Mouse (Mus musculus) forebrain, embryonic 14.5 days (tissue): ENCODE results near the gene Edrf1. TPM values are rescaled to one million over a fixed set of nuclear protein-coding genes. Genes with fewer than 3 reads are reported as not detected.
A peak's percentile ranks its signal among the peaks of the same experiment; 100 is the strongest.

ENCODE experiments used
- ATAC-seq: fragments of 200-750 bp; cut with Nextera tagmentation; 2 replicates; pipeline ENCODE4 v1.8.0; 2017; ENCODE audit warnings: mild to moderate bottlenecking, moderate library complexity
- DNase-seq: peaks from one replicate; pipeline ENCODE4 v3.0.0-alpha.2; 2015; ENCODE audit warnings: low spot score
- H3K27ac ChIP-seq: fragments of 300-500 bp; sonication (generic); 2 replicates; pipeline ENCODE4 v1.5.1; 2014; ENCODE audit warnings: low read depth, mild to moderate bottlenecking, control low read depth, low read length, moderate library complexity
- H3K27me3 ChIP-seq: fragments of 300-500 bp; sonication (generic); replicated peaks from 2 replicates; pipeline ENCODE4 v1.6.1; 2014; ENCODE audit warnings: low read length, control low read depth, mixed read lengths; ENCODE audit not compliant: control insufficient read depth, insufficient read depth
- H3K36me3 ChIP-seq: fragments of 300-500 bp; sonication (generic); 2 replicates; pipeline ENCODE4 v1.6.1; 2014; ENCODE audit warnings: low read length, control low read depth; ENCODE audit not compliant: control insufficient read depth, insufficient read depth
- H3K4me1 ChIP-seq: fragments of 300-500 bp; sonication (generic); 2 replicates; pipeline ENCODE4 v1.6.1; 2014; ENCODE audit warnings: antibody characterized with exemption, low read length, control low read depth; ENCODE audit not compliant: control insufficient read depth, insufficient read depth
- H3K4me2 ChIP-seq: fragments of 300-500 bp; sonication (generic); 2 replicates; pipeline ENCODE4 v1.6.1; 2014; ENCODE audit warnings: mild to moderate bottlenecking, control low read depth, low read length
- H3K4me3 ChIP-seq: fragments of 300-500 bp; sonication (generic); 2 replicates; pipeline ENCODE4 v1.5.1; 2014; ENCODE audit warnings: low read depth, low read length, control low read depth
- H3K9ac ChIP-seq: fragments of 300-500 bp; sonication (generic); 2 replicates; pipeline ENCODE4 v1.6.1; 2014; ENCODE audit warnings: mild to moderate bottlenecking, low read length, control low read depth, moderate library complexity
- H3K9me3 ChIP-seq: fragments of 300-500 bp; sonication (generic); replicated peaks from 2 replicates; pipeline ENCODE4 v1.6.1; 2016; ENCODE audit warnings: low read length, control low read depth, mixed read lengths; ENCODE audit not compliant: control insufficient read depth
- WGBS: fragments of 180-500 bp; shearing (Covaris S2); extraction: QIAGEN DNeasy Blood & Tissue Kit; methylation state at CpG from one replicate; pipeline ENCODE4 v1.1.7; 2014; 5-methylcytosine and 5-hydroxymethylcytosine counted together
- polyA plus RNA-seq: library from polyadenylated mRNA; unstranded; fragments of >200 nt; fragmentation: Nextera tagmentation; extraction: Ambion mirVana; gene quantifications from 2 replicates; pipeline ENCODE4 v1.2.1, GENCODE M21; 2014

Gene Edrf1
- polyA plus RNA-seq, 1 experiment from 2014 or later, result 22.8 TPM

- Histone ChIP-seq H3K36me3 (peaks cover 6% of the 10 kb centered on the region; the same call in 1 of the 2 replicates), H3K27me3 (no peaks in the 10 kb centered on the region), H3K4me3 (no peak overlapping the region), H3K4me1 (no peaks in the 10 kb centered on the region), H3K4me2 (no peak overlapping the region), H3K27ac (no peak overlapping the region), H3K9ac (no peak overlapping the region), H3K9me3 (no peaks in the 10 kb centered on the region)
- ATAC-seq (no peak), DNase-seq (no peak)
- 82% methylated on average over 4 of the region's 4 CpGs for WGBS
Observed at GRCm38 (mm10) chr7:133699885-133700284, 62.5 kb downstream of the Edrf1 start.

DNA sequence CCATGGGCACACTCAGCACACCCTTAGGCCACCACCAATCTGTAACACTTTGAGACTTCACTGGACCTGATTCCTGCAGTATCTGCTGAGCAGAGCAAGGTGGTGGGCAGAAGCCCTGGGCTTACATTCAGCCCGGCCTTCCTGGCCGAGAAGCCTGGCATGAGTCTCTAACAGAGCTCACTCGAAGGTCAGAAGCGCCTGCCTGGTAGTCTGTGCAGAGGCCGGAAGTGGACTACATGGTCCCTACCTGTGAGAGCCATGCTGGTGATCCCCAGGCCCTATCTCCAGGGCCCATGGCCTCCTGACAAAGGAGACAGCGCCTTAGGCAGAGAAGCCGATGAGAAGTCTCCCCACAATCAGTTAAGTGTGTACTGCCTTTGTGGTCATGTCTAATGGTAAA, 64.0 kb downstream of the Edrf1 start:
- 95% methylated on average over 7 of the region's 7 CpGs for WGBS
- Histone ChIP-seq H3K36me3 (peaks cover 6% of the 10 kb centered on the region; the same call in 1 of the 2 replicates), H3K4me1 (no peaks in the 10 kb centered on the region)

DNA sequence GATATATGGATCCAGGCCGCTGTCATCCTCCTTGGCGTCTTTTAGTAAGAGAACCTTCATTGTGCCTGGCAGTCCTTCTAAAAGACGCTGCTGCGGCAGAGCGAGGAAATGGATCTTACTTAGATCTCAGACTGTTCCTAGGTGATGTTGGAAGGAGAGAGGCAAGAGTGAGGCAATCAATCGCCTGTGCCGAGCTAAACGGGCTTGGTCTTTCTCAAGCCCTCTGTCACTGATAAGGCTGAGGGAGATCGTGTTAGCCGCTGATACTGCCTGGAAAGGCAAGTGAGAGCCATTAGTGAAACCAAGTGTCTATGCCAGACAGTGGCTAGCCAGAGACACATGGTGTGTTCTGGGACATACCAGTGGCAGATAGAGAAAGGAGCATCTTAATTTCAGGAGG, 65.0 kb downstream of the Edrf1 start:
- no peak overlapping the region for H3K4me3 ChIP-seq
- H3K4me1 ChIP-seq, result no peaks in the 10 kb centered on the region
- ATAC-seq (no peak), DNase-seq (no peak)
- H3K9me3 ChIP-seq, result no peaks in the 10 kb centered on the region
- H3K36me3 ChIP-seq, result 0 out of 2 replicates have a peak, but pooled peaks cover 2% of the 10 kb centered on the region
- no peak overlapping the region for H3K9ac ChIP-seq
- 93% methylated on average over 10 of the region's 10 CpGs for WGBS
- no peak overlapping the region for H3K4me2 ChIP-seq
- no peaks in the 10 kb centered on the region for H3K27me3 ChIP-seq
- H3K27ac ChIP-seq, result no peak overlapping the region

More for the DNA sequence above, 64.0 kb downstream of the Edrf1 start:
- Histone ChIP-seq H3K4me2 (no peak overlapping the region), H3K4me3 (no peak overlapping the region), H3K27me3 (no peaks in the 10 kb centered on the region), H3K27ac (no peak overlapping the region), H3K9ac (no peak overlapping the region), H3K9me3 (no peaks in the 10 kb centered on the region)
- ATAC-seq, result no peak
- no peak for DNase-seq

DNA sequence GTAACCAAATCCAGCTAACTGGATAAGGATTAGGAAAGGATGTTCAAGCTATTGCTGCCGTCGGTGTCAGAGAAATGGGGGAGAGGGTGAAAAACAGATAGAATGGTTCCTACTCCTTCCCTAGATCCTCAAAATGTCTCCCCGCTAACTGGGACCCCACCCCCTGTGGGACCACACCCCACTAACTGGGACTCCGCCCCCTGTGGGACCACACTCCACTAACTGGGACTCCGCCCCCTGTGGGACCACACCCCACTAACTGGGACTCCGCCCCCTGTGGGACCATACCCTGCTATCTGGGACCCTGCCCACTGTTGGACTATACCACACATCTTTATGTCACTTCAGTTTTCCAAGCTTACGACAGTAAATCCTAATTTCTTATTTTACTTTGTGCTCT, 66.6 kb downstream of the Edrf1 start:
- no peak for ATAC-seq
- no peak overlapping the region for H3K27ac ChIP-seq
- 94% methylated on average over 7 of the region's 7 CpGs for WGBS

GRCm38 (mm10) chr7:133707301-133707700, 70.0 kb downstream of the Edrf1 start:
- peak; percentile 16 for DNase-seq
- WGBS, result 77% methylated on average over 2 of the region's 2 CpGs

More for the DNA sequence above, 66.6 kb downstream of the Edrf1 start:
- Histone ChIP-seq H3K4me1 (peaks cover 4% of the 10 kb centered on the region; the same call in 1 of the 2 replicates), H3K27me3 (no peaks in the 10 kb centered on the region), H3K9me3 (no peaks in the 10 kb centered on the region), H3K4me3 (no peak overlapping the region), H3K9ac (no peak overlapping the region), H3K36me3 (no peaks in the 10 kb centered on the region), H3K4me2 (no peak overlapping the region)
- DNase-seq, result no peak

DNA sequence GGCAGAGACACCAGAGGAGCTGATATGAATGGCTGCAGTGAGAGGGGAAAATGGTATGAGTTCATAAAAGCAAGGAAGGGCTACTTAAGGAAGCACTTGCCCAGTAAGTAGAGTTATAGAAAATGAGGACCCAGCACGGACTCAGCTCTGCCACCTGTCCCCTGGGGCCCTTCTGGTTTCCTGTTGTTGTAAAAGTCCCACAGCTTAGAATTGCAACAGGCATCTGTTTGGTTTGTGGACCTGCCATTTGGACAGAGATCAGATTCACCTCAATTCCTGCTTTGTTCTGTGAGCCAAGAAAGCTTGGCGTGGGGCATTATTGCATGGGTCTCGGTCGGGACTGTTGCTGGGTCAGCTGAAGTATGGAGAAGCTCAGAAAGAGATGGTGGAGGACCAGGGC, 78.0 kb downstream of the Edrf1 start:
- Histone ChIP-seq H3K9me3 (no peaks in the 10 kb centered on the region), H3K9ac (no peak overlapping the region), H3K36me3 (peaks cover 89% of the 10 kb centered on the region), H3K27me3 (no peaks in the 10 kb centered on the region), H3K27ac (no peak overlapping the region), H3K4me3 (no peak overlapping the region), H3K4me1 (no peaks in the 10 kb centered on the region), H3K4me2 (no peak overlapping the region)
- ATAC-seq, result no peak
- WGBS, result 87% methylated on average over 4 of the region's 4 CpGs
- DNase-seq, result no peak

More at GRCm38 (mm10) chr7:133707301-133707700, 70.0 kb downstream of the Edrf1 start:
- Histone ChIP-seq H3K27ac (no peak overlapping the region), H3K4me2 (no peak overlapping the region), H3K4me3 (no peak overlapping the region), H3K9me3 (no peaks in the 10 kb centered on the region), H3K9ac (no peak overlapping the region), H3K36me3 (peaks cover 10% of the 10 kb centered on the region; the same call in 1 of the 2 replicates), H3K4me1 (peaks cover 10% of the 10 kb centered on the region), H3K27me3 (no peaks in the 10 kb centered on the region)
- no peak for ATAC-seq

DNA sequence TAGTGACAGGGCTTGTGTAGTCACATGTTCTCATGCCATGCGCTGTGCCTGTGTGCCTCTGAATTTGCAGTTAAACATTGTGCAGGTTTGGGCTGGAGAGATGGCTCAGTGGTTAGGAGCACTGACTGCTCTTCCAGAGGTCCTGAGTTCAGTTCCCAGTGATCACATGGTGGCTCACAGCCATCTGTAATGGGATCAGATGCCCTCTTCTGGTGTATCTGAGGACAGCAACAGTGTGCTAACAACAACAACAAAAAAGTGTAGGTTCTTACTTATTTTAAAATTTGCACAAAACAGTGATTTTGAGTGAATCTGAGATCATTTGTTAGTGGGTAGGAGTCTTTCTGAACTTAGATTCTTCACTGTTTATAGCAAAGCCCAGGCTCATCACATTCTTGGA, 81.2 kb downstream of the Edrf1 start:
- H3K27me3 ChIP-seq, result no peaks in the 10 kb centered on the region
- 100% methylated on average over 1 of the region's 1 CpGs for WGBS
- no peak overlapping the region for H3K9ac ChIP-seq
- H3K9me3 ChIP-seq, result no peaks in the 10 kb centered on the region
- no peak overlapping the region for H3K4me3 ChIP-seq
- ATAC-seq (no peak), DNase-seq (no peak)
- peaks cover 99% of the 10 kb centered on the region for H3K36me3 ChIP-seq
- no peak overlapping the region for H3K4me2 ChIP-seq
- no peaks in the 10 kb centered on the region for H3K4me1 ChIP-seq
- no peak overlapping the region for H3K27ac ChIP-seq

GRCm38 (mm10) chr7:133720616-133721015, 83.3 kb downstream of the Edrf1 start:
- H3K36me3 ChIP-seq, result peaks cover 92% of the 10 kb centered on the region
- H3K9ac ChIP-seq, result no peak overlapping the region
- no peak overlapping the region for H3K4me2 ChIP-seq
- no peak overlapping the region for H3K27ac ChIP-seq
- 0 out of 2 replicates have a peak, but pooled peaks cover 3% of the 10 kb centered on the region for H3K4me1 ChIP-seq
- H3K9me3 ChIP-seq, result no peaks in the 10 kb centered on the region
- no peak for DNase-seq
- no peaks in the 10 kb centered on the region for H3K27me3 ChIP-seq
- H3K4me3 ChIP-seq, result no peak overlapping the region
- WGBS, result 88% methylated on average over 11 of the region's 11 CpGs
- ATAC-seq, result no peak
